Mouse (Mus musculus): ENCODE measurements around the gene Carmil1. TPM values are rescaled to one million over a fixed set of nuclear protein-coding genes. Genes with fewer than 3 reads are reported as not detected.

Carmil1 gene
- polyA plus RNA-seq, 1 experiment from 2014 or later, result 5.5 TPM

DNA sequence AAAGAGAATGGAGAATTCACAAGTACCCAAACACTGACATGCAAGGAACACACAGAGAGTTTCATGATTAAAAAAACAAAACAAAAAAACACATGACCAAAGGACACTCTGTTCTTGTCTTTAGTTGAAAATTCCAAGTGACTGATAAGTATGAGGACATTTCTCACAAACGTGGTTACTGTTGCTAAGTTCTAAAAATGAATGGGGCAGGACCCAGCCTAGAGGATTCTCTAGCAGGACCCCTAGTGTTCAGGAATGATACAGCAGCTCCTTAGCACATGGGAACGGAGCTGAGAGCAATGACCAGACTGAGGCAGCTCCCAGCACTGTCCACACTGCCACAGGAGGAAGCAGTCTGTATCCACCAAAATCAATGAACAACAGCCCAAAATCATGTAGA lies 26.6 kb downstream of the Carmil1 start:
- no peak for ATAC-seq (ENCODE audit: low read depth)
- H3K9ac ChIP-seq, result no peak overlapping the region
- H3K36me3 ChIP-seq, result no peaks in the 10 kb centered on the region
- H3K9me3 ChIP-seq (replicated peaks), result no peaks in the 10 kb centered on the region
- no peak overlapping the region for H3K4me3 ChIP-seq (replicated peaks)
- peaks cover 4% of the 10 kb centered on the region for H3K4me1 ChIP-seq (replicated peaks)
- H3K4me2 ChIP-seq, result no peak overlapping the region
- DNase-seq, result peak; percentile 20
- 16% methylated on average over 2 of the region's 2 CpGs for whole genome bisulfite sequencing (ENCODE audit: insufficient replicate concordance)
- no peak overlapping the region for H3K27ac ChIP-seq
- no peaks in the 10 kb centered on the region for H3K27me3 ChIP-seq

DNA sequence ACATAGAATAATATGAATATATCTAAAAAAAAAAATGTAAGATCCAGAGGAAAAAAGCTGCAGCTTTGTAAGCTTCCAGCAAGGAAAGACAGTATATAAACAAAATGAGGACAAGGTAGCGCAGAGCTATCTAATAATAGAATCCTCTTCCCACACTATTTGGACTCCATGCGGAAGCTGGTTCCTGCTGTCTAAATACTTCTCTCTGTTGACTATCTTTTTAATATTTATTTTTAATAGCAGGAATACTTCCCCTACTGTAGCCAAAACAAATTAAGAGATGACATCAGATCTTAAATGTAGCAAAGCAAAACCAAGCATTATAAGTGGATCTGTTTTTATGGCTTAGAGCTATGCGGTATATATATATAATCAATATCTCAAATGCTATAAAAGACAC lies 27.0 kb downstream of the Carmil1 start:
- 81% methylated on average over 3 of the region's 3 CpGs for WGBS (ENCODE audit: insufficient replicate concordance)
- DNase-seq, result no peak
- Histone ChIP-seq H3K36me3 (no peaks in the 10 kb centered on the region), H3K4me1 (replicated peaks) (peaks cover 4% of the 10 kb centered on the region), H3K27me3 (no peaks in the 10 kb centered on the region), H3K27ac (no peak overlapping the region), H3K4me3 (replicated peaks) (no peak overlapping the region), H3K9me3 (replicated peaks) (no peaks in the 10 kb centered on the region), H3K4me2 (no peak overlapping the region), H3K9ac (no peak overlapping the region)
- ATAC-seq (ENCODE audit: low read depth), result no peak

DNA sequence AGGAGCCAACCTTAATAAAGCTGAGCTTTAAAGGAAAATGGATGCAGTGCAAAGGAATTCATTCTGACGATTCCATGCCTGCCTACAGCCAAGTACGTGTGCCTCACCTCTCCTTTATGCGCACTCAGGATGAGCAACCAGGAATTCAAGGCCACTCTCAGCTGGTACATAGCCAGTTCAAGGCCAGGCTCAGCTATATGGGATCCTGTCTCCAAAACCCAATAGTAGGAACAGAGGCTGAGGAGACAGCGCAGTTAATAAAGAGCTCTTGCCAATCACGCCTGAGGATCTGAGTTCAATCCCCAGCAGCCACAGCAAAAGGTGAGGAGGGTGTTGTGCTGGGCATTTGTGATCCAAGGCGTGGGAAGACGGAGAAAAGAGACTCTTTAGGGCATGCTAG lies 29.4 kb downstream of the Carmil1 start:
- WGBS (ENCODE audit: insufficient replicate concordance), result 68% methylated on average over 7 of the region's 7 CpGs
- Histone ChIP-seq H3K4me2 (no peak overlapping the region), H3K36me3 (no peaks in the 10 kb centered on the region), H3K9ac (no peak overlapping the region), H3K4me1 (replicated peaks) (peaks cover 4% of the 10 kb centered on the region), H3K27ac (no peak overlapping the region), H3K4me3 (replicated peaks) (no peak overlapping the region), H3K9me3 (replicated peaks) (no peaks in the 10 kb centered on the region), H3K27me3 (no peaks in the 10 kb centered on the region)
- ATAC-seq (ENCODE audit: low read depth) (no peak), DNase-seq (no peak)

DNA sequence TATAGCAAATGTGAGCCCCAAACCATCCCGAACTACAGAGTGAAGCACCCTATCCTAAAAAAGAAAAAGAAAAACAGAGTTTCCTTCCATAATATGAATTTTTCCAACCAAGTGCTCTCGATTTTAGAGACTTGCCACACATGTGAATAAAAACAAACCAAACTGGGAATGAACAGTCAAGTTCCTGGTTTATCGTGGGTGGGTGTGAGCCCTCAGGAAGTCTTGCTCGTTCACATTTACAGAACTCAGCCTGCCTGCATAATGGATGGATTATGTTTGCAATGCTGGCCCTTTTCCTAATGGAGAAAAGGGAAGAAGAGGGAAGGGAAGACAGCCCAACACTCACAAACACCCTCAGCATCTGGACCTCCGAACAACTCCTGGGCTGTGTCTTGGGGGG lies 32.7 kb downstream of the Carmil1 start:
- H3K9me3 ChIP-seq (replicated peaks), result no peaks in the 10 kb centered on the region
- DNase-seq (no peak), ATAC-seq (ENCODE audit: low read depth) (no peak)
- H3K4me2 ChIP-seq, result no peak overlapping the region
- peaks cover 11% of the 10 kb centered on the region for H3K4me1 ChIP-seq (replicated peaks)
- H3K27ac ChIP-seq, result no peak overlapping the region
- H3K9ac ChIP-seq, result no peak overlapping the region
- no peak overlapping the region for H3K4me3 ChIP-seq (replicated peaks)
- H3K36me3 ChIP-seq, result no peaks in the 10 kb centered on the region
- H3K27me3 ChIP-seq, result no peaks in the 10 kb centered on the region
- WGBS (ENCODE audit: insufficient replicate concordance), result 51% methylated on average over 5 of the region's 5 CpGs

DNA sequence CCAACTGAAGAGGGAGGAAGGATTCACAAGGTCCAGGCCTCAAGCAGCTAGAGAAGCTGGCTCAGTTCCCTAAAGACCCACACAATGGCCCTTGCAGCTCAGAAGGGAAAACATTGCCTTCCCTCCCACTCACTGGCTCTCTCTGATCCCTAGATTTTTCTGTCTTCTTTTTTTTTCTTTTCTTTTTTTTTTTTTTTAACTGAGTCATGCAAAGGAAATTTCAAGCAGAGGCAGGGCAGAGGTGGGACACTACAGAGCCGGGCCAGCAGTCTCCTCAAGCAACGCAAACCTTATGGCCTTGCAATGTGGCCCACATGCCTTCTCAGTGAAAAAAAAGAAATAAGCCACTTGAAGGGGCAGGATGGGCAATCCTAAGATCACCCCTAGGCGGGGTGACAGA lies 33.2 kb downstream of the Carmil1 start:
- Histone ChIP-seq H3K4me3 (replicated peaks) (no peak overlapping the region), H3K9ac (no peak overlapping the region), H3K4me1 (replicated peaks) (peaks cover 16% of the 10 kb centered on the region), H3K27me3 (no peaks in the 10 kb centered on the region), H3K4me2 (no peak overlapping the region), H3K36me3 (no peaks in the 10 kb centered on the region), H3K27ac (no peak overlapping the region), H3K9me3 (replicated peaks) (no peaks in the 10 kb centered on the region)
- ATAC-seq (ENCODE audit: low read depth), result no peak
- DNase-seq, result no peak
- WGBS (ENCODE audit: insufficient replicate concordance), result 71% methylated on average over 3 of the region's 3 CpGs

DNA sequence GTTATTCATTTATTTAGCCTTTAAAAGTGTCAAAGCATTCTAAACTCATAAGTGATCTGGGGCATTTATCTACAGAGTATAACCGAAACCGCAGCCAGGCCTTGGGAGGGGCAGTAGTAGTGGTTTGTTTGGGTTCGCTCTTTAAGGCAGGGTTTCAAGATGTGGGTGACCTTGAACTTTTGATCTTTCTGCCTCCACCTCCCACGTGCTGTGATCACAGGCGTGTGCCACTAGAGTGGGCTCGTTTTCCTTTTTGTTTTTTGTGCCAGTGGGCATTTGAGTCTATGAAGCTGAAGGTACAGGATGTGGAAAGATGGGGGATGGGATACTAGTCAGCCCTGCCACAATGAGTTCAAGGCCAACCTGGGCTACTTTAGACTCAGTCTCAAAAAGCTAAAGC lies 34.3 kb downstream of the Carmil1 start:
- H3K27ac ChIP-seq, result no peak overlapping the region
- ATAC-seq (ENCODE audit: low read depth) (no peak), DNase-seq (no peak)
- WGBS (ENCODE audit: insufficient replicate concordance), result 59% methylated on average over 6 of the region's 6 CpGs
- no peak overlapping the region for H3K9ac ChIP-seq
- no peaks in the 10 kb centered on the region for H3K9me3 ChIP-seq (replicated peaks)
- H3K4me1 ChIP-seq (replicated peaks), result peaks cover 14% of the 10 kb centered on the region
- no peaks in the 10 kb centered on the region for H3K27me3 ChIP-seq
- H3K4me2 ChIP-seq, result no peak overlapping the region
- no peak overlapping the region for H3K4me3 ChIP-seq (replicated peaks)
- no peaks in the 10 kb centered on the region for H3K36me3 ChIP-seq

DNA sequence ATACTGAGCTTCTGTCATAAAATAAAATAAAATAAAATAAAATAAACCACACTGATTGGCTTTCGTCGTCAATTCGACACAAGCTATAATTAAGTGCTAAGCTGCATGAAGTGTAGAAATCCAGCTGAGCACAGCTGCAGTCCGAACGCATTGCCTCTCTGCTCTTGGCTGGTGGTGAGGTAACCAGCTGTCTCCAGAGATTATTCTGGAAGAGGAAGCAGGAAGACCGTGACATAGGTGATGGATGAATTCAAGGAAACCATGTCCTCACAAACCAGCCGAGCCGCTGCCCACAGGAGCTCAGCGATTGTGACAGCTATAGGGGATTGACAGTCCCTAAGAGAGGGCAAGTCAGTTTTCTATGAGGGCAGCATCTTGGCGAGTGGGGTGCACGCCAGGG lies 36.0 kb downstream of the Carmil1 start:
- no peak overlapping the region for H3K9ac ChIP-seq
- no peaks in the 10 kb centered on the region for H3K36me3 ChIP-seq
- no peak for DNase-seq
- H3K27ac ChIP-seq, result no peak overlapping the region
- ATAC-seq (ENCODE audit: low read depth), result no peak
- H3K4me3 ChIP-seq (replicated peaks), result no peak overlapping the region
- no peak overlapping the region for H3K4me2 ChIP-seq
- no peaks in the 10 kb centered on the region; the same call in 1 of the 2 replicates for H3K27me3 ChIP-seq
- 51% methylated on average over 11 of the region's 11 CpGs for whole genome bisulfite sequencing (ENCODE audit: insufficient replicate concordance)
- H3K9me3 ChIP-seq (replicated peaks), result no peaks in the 10 kb centered on the region
- peaks cover 12% of the 10 kb centered on the region for H3K4me1 ChIP-seq (replicated peaks)

DNA sequence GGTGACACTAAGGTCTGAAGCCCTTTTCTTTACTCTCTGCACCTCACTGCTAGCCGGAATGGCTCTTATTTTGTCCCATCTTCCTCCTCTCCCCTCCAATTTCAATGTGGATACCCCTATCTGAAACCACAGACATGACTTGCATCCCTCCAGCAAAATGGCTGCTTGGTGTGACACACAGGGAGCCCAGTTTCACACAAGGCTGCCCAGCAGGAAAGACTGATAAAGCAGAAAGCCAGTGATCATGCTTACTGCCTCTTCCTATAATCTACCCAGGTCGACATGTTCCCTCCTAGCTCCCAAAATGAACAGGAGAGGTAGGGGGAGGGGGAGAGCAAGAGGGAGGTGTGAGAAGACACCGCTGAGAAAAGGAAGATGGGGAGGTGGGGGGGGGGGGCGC lies 36.6 kb downstream of the Carmil1 start:
- H3K36me3 ChIP-seq, result no peaks in the 10 kb centered on the region
- H3K9ac ChIP-seq, result no peak overlapping the region
- H3K4me2 ChIP-seq, result no peak overlapping the region
- H3K27ac ChIP-seq, result no peak overlapping the region
- ATAC-seq (ENCODE audit: low read depth) (no peak), DNase-seq (peak; percentile 5)
- no peaks in the 10 kb centered on the region; the same call in 1 of the 2 replicates for H3K27me3 ChIP-seq
- H3K4me1 ChIP-seq (replicated peaks), result peaks cover 12% of the 10 kb centered on the region
- no peaks in the 10 kb centered on the region for H3K9me3 ChIP-seq (replicated peaks)
- 30% methylated on average over 4 of the region's 4 CpGs for WGBS (ENCODE audit: insufficient replicate concordance)
- no peak overlapping the region for H3K4me3 ChIP-seq (replicated peaks)

DNA sequence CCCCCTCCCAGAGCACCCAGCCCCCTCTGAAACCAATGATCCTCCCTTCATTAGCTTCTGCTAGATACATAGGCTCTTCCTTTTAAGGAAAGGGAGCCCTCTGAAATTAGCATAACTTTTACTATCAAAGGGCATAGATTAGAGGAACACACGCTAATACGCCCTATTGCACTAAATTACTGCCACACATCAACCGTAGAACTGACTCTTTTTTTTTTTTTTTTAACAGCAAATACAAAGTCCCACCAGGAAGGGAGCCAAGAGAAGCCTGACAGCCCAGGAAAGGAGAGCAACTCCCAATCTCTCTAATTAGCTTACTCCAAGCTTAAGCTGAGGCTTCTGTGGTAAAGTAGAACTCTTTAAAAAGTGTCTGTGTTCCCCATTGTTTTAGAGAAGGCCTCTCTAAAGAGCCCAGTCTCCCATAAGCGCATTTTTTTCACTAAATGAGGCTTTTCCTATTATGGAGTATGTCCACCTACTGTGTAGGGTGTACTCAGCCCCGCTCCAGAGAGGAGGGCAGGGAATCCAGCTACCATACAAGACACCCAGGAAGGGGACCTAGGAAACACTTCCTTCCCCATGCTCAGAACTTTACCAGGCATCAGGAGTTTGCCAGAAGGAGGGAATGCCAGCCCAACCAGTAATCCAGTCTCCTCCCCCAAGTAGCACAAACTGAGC lies 38.0 kb downstream of the Carmil1 start:
- DNase-seq (no peak), ATAC-seq (ENCODE audit: low read depth) (no peak)

DNA sequence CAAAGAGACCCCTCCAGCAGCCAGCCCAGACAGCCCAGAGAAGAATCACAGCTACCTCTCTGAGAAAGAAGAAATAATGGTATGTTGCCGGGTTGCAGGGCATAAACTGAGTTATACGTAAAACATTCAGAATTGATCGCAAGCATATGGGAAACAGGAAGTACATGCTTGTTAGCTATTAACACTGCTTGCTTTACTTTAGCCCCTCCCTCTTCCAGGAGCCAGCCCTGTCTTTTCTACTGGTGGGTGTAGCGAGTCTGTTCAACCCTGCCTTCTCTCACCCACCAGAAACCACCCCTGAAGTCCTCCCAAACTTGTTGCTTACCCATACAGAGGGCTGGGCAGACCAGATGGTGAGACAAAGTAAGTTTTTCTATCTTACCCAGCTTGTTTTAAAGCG lies 39.4 kb downstream of the Carmil1 start:
- Histone ChIP-seq H3K4me1 (replicated peaks) (peaks cover 16% of the 10 kb centered on the region), H3K27ac (no peak overlapping the region), H3K36me3 (no peaks in the 10 kb centered on the region), H3K9ac (no peak overlapping the region), H3K4me2 (no peak overlapping the region), H3K27me3 (no peaks in the 10 kb centered on the region; the same call in 1 of the 2 replicates), H3K9me3 (replicated peaks) (no peaks in the 10 kb centered on the region), H3K4me3 (replicated peaks) (no peak overlapping the region)
- DNase-seq (no peak), ATAC-seq (ENCODE audit: low read depth) (no peak)
- WGBS (ENCODE audit: insufficient replicate concordance), result 54% methylated on average over 5 of the region's 5 CpGs

More for the DNA sequence above, 38.0 kb downstream of the Carmil1 start:
- no peaks in the 10 kb centered on the region for H3K36me3 ChIP-seq
- no peak overlapping the region for H3K4me2 ChIP-seq
- no peaks in the 10 kb centered on the region; the same call in 1 of the 2 replicates for H3K27me3 ChIP-seq
- WGBS (ENCODE audit: insufficient replicate concordance), result 62% methylated on average over 5 of the region's 5 CpGs
- peaks cover 16% of the 10 kb centered on the region for H3K4me1 ChIP-seq (replicated peaks)
- no peak overlapping the region for H3K27ac ChIP-seq
- no peak overlapping the region for H3K4me3 ChIP-seq (replicated peaks)
- H3K9ac ChIP-seq, result no peak overlapping the region
- H3K9me3 ChIP-seq (replicated peaks), result no peaks in the 10 kb centered on the region

DNA sequence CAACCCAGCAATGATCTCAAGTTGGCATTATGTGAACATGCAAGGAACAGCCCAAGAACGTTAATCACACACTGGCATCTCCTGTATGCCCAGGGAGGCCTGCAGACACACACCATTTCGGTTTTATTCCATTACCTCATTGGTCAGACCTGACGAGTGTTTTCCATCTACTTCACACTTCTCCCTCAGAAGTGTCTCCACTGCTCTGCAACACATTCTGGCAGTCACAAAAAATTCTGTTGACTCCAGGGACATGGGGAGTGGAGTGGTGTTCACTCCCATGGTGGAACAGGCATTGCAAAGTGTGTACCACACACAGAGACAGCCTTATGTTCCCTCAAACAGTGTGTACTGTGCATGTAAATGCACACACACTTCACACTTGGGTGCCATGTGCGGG lies 40.2 kb downstream of the Carmil1 start:
- no peaks in the 10 kb centered on the region for H3K9me3 ChIP-seq (replicated peaks)
- no peak overlapping the region for H3K4me3 ChIP-seq (replicated peaks)
- no peaks in the 10 kb centered on the region for H3K36me3 ChIP-seq
- peaks cover 16% of the 10 kb centered on the region for H3K4me1 ChIP-seq (replicated peaks)
- DNase-seq (no peak), ATAC-seq (ENCODE audit: low read depth) (no peak)
- 65% methylated on average over 4 of the region's 4 CpGs for WGBS (ENCODE audit: insufficient replicate concordance)
- H3K9ac ChIP-seq, result no peak overlapping the region
- H3K27me3 ChIP-seq, result no peaks in the 10 kb centered on the region; the same call in 1 of the 2 replicates
- no peak overlapping the region for H3K4me2 ChIP-seq
- no peak overlapping the region for H3K27ac ChIP-seq

DNA sequence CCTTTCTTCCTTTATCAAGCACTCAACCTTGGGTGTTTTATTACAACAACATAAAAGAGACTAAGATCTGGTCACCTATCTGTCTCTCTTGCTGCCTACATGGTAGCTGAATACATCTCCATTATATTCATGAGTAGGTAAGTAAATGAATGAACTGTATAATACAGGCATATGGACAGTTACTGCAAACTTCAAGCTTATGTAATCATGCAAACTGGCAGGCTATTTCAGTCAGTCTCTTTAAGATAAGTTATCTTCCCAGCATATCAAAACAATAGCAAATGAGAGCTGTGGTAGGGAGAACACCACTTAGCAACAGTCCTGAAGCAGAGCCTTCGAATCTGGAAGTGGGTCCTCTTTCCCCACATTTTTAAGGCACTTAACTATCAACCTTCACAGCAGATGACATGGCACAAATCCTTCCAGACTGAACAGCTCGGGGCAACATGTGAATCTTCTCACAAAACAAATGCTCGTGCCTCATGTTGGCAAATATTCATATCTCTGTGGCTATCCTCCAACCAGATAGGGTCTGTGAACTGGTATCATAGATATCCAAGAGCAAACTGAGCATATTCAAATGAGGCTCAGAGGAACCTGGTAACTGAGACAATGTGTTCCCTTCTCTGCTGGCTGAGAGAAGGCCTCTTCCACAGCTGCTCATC lies 42.0 kb downstream of the Carmil1 start:
- H3K27ac ChIP-seq, result no peak overlapping the region
- no peak overlapping the region for H3K4me3 ChIP-seq (replicated peaks)
- WGBS (ENCODE audit: insufficient replicate concordance), result 24% methylated on average over 3 of the region's 3 CpGs
- H3K9me3 ChIP-seq (replicated peaks), result no peaks in the 10 kb centered on the region
- H3K36me3 ChIP-seq, result no peaks in the 10 kb centered on the region
- ATAC-seq (ENCODE audit: low read depth), result no peak
- peaks cover 10% of the 10 kb centered on the region; the same call in 1 of the 2 replicates for H3K4me1 ChIP-seq (replicated peaks)
- H3K9ac ChIP-seq, result no peak overlapping the region
- H3K27me3 ChIP-seq, result no peaks in the 10 kb centered on the region; the same call in 1 of the 2 replicates
- H3K4me2 ChIP-seq, result no peak overlapping the region
- DNase-seq, result no peak
